36 mouse cellular contexts compared by ENCODE assay signal in genomic region chr6:71360751-71361150, GRCm38 (mm10). TPM values are rescaled to one million over a fixed set of nuclear protein-coding genes. Genes with fewer than 3 reads are reported as not detected.
DNase-seq lines count a peak whose midpoint lies in the region; ATAC-seq and TF ChIP-seq lines count a peak whose summit lies in the region.
"Had no signal": no experiment of that assay in that cellular context is flagged by ENCODE, and none has a peak within 500 bp of the region (broad histone marks: within the 10 kb centered on the region; RNA-seq: fewer than 3 reads in every experiment).

No protein-coding gene starts in this region.

- peak; percentile 59 for TF ChIP-seq POLR2A in thymus, adult 2 months (IDR thresholded peaks at IDR 0.05; ENCODE audit: control insufficient read depth, extremely low read depth, insufficient read depth, low read length, poor library complexity)

- TF ChIP-seq CTCF in thymus, adult 2 months (IDR thresholded peaks at IDR 0.05; ENCODE audit: borderline replicate concordance, control insufficient read depth, extremely low read depth, insufficient read depth, low read length, poor library complexity), result no peak

- no peak for ATAC-seq in limb, embryonic 13.5 days (ENCODE audit: low FRiP score, low read depth)
- ATAC-seq in megakaryocyte progenitor cell, adult 5-6 weeks (replicated peaks; ENCODE audit: poor library complexity), result no peak
- ATAC-seq: activated CD4-positive, CD25-positive, alpha-beta regulatory T cell, adult 4 months; CD4-positive, CD25-positive, alpha-beta regulatory T cell, adult 4 months; forebrain, embryonic 13.5 days; forebrain, embryonic 16.5 days had no signal

- DNase-seq in limb, embryonic 10.5 days (ENCODE audit: low spot score), result no peak
- peak; percentile 73 for DNase-seq in thymus, adult 2 months
- peak; percentile 81 for DNase-seq in thymus, postnatal 14 days
- peak; percentile 73 for DNase-seq in thymus, postnatal 4 days
- DNase-seq in kidney, postnatal 14 days, result no peak
- DNase-seq in spleen, adult 12 weeks (ENCODE audit: low spot score), result no peak
- DNase-seq: adrenal gland, adult 8-10 months; adrenal gland, postnatal 25 days; cerebellum, adult 11-12 months; cerebellum, adult 8-10 months; cerebellum, postnatal 10 days; cerebellum, postnatal 36 days; embryo, embryonic 11 days; gastrocnemius, postnatal 10 days; gastrocnemius, postnatal 36 days had no signal

- no peaks in the 10 kb centered on the region for H3K27me3 ChIP-seq in limb, embryonic 13.5 days
- H3K27me3 ChIP-seq in limb, embryonic 10.5 days (ENCODE audit: low read depth, poor library complexity, severe bottlenecking), result no peaks in the 10 kb centered on the region
- no peaks in the 10 kb centered on the region for H3K27me3 ChIP-seq in thymus, adult 2 months (ENCODE audit: control insufficient read depth, insufficient read depth, low read length)
- H3K27me3 ChIP-seq: embryonic facial prominence, embryonic 13.5 days; forebrain, embryonic 13.5 days; heart, embryonic 15.5 days; hindbrain, embryonic 12.5 days; hindbrain, embryonic 15.5 days had no signal

- H3K27ac ChIP-seq in limb, embryonic 13.5 days, result no peak overlapping the region
- H3K27ac ChIP-seq in limb, embryonic 10.5 days, result no peak overlapping the region
- peak overlapping the region; percentile 99 for H3K27ac ChIP-seq in thymus, adult 2 months (ENCODE audit: control insufficient read depth, insufficient read depth, low read length)
- H3K27ac ChIP-seq: embryonic facial prominence, embryonic 10.5 days; embryonic facial prominence, embryonic 13.5 days; forebrain, embryonic 13.5 days; heart, embryonic 15.5 days; hindbrain, embryonic 12.5 days; hindbrain, embryonic 15.5 days had no signal

- no peaks in the 10 kb centered on the region for H3K9me3 ChIP-seq in limb, embryonic 13.5 days
- no peaks in the 10 kb centered on the region for H3K9me3 ChIP-seq in limb, embryonic 10.5 days (replicated peaks)
- H3K9me3 ChIP-seq: embryonic facial prominence, embryonic 10.5 days; embryonic facial prominence, embryonic 13.5 days; forebrain, embryonic 13.5 days; heart, embryonic 15.5 days; hindbrain, embryonic 12.5 days; hindbrain, embryonic 15.5 days had no signal

- H3K36me3 ChIP-seq in limb, embryonic 13.5 days, result no peaks in the 10 kb centered on the region
- no peaks in the 10 kb centered on the region for H3K36me3 ChIP-seq in limb, embryonic 10.5 days
- H3K36me3 ChIP-seq in thymus, adult 2 months (ENCODE audit: control insufficient read depth, insufficient read depth, low read length), result 0 out of 2 replicates have a peak, but pooled peaks cover 3% of the 10 kb centered on the region
- H3K36me3 ChIP-seq: embryonic facial prominence, embryonic 10.5 days; embryonic facial prominence, embryonic 13.5 days; heart, embryonic 15.5 days; hindbrain, embryonic 12.5 days; hindbrain, embryonic 15.5 days had no signal

- no peak overlapping the region for H3K4me3 ChIP-seq in limb, embryonic 13.5 days
- no peak overlapping the region for H3K4me3 ChIP-seq in limb, embryonic 10.5 days
- peak overlapping the region; percentile 59 for H3K4me3 ChIP-seq in thymus, adult 2 months (ENCODE audit: control insufficient read depth, insufficient read depth, low read length)
- H3K4me3 ChIP-seq: embryonic facial prominence, embryonic 10.5 days; embryonic facial prominence, embryonic 13.5 days; erythroblast, embryonic 14.5 days; forebrain, embryonic 13.5 days; heart, embryonic 15.5 days; hindbrain, embryonic 12.5 days; hindbrain, embryonic 15.5 days had no signal

- H3K4me2 ChIP-seq in limb, embryonic 13.5 days (replicated peaks), result peak overlapping the region; percentile 19
- H3K4me2 ChIP-seq: embryonic facial prominence, embryonic 13.5 days; forebrain, embryonic 13.5 days; heart, embryonic 11.5 days; heart, embryonic 15.5 days; hindbrain, embryonic 12.5 days; hindbrain, embryonic 15.5 days had no signal

- H3K9ac ChIP-seq in limb, embryonic 13.5 days, result no peak overlapping the region
- H3K9ac ChIP-seq: embryonic facial prominence, embryonic 13.5 days; forebrain, embryonic 13.5 days; heart, embryonic 15.5 days; hindbrain, embryonic 12.5 days; hindbrain, embryonic 15.5 days had no signal

- peaks cover 10% of the 10 kb centered on the region; the same call in 1 of the 2 replicates for H3K4me1 ChIP-seq in limb, embryonic 13.5 days
- H3K4me1 ChIP-seq in limb, embryonic 10.5 days, result no peaks in the 10 kb centered on the region
- peaks cover 42% of the 10 kb centered on the region for H3K4me1 ChIP-seq in thymus, adult 2 months (replicated peaks; ENCODE audit: control insufficient read depth, insufficient read depth, low read length)
- H3K4me1 ChIP-seq: embryonic facial prominence, embryonic 10.5 days; embryonic facial prominence, embryonic 13.5 days; forebrain, embryonic 13.5 days; heart, embryonic 15.5 days; hindbrain, embryonic 12.5 days; hindbrain, embryonic 15.5 days had no signal

- 53% methylated on average over 5 of the region's 5 CpGs for WGBS in limb, embryonic 13.5 days
- 63% methylated on average over 5 of the region's 5 CpGs for WGBS in limb, embryonic 10.5 days
- 19% methylated on average over 5 of the region's 5 CpGs for WGBS in thymus, adult 2 months

RNA-seq across cellular contexts. Expression of gene Cd8a, which starts 12.5 kb away (rescaled TPM):
- not detected in 2 replicates for polyA plus RNA-seq in limb, embryonic 13.5 days (2015; fragmentation: Nextera tagmentation; extraction: Ambion mirVana)
- not detected in 2 replicates for polyA plus RNA-seq in limb, embryonic 10.5 days (2016; fragmentation: Nextera tagmentation; extraction: Ambion mirVana)
- polyA plus RNA-seq in thymus, adult 2 months (2012; rRNA removed), result 883 and 918 TPM in 2 replicates
- not detected in 2 replicates for total RNA-seq in megakaryocyte progenitor cell, adult 5-6 weeks (2015)
- not detected in 2 replicates for total RNA-seq in megakaryocyte progenitor cell, adult 5-6 weeks (2017)
- total RNA-seq: gastrocnemius, adult 18-20 months; granulocyte monocyte progenitor cell, adult 5-6 weeks; hematopoietic stem cell, adult 5-6 weeks had no signal
- polyA plus RNA-seq: brain, embryonic 14.5 days; C2C12; cortical plate, adult 2 months; embryonic facial prominence, embryonic 10.5 days; embryonic facial prominence, embryonic 13.5 days; erythroblast, embryonic 14.5 days; forebrain, embryonic 13.5 days; forebrain, embryonic 16.5 days; heart, embryonic 15.5 days; hindbrain, embryonic 12.5 days; hindbrain, embryonic 15.5 days had no signal

RNA-seq across cellular contexts. Expression of gene Cd8b1, which starts 38.2 kb away (rescaled TPM):
- polyA plus RNA-seq in limb, embryonic 13.5 days (2015; fragmentation: Nextera tagmentation; extraction: Ambion mirVana), result not detected in 2 replicates
- polyA plus RNA-seq in limb, embryonic 10.5 days (2016; fragmentation: Nextera tagmentation; extraction: Ambion mirVana), result 0.19 TPM in 1 of 2 replicates, not detected in the other
- polyA plus RNA-seq in thymus, adult 2 months (2012; rRNA removed), result 712 and 845 TPM in 2 replicates
- not detected in 2 replicates for total RNA-seq in megakaryocyte progenitor cell, adult 5-6 weeks (2015)
- not detected in 2 replicates for total RNA-seq in megakaryocyte progenitor cell, adult 5-6 weeks (2017)
- total RNA-seq: adrenal gland, postnatal 25 days; ES-E14; gastrocnemius, adult 18-20 months; granulocyte monocyte progenitor cell, adult 5-6 weeks; heart, postnatal 25 days; hematopoietic stem cell, adult 5-6 weeks had no signal
- polyA plus RNA-seq: brain, embryonic 14.5 days; C2C12; cortical plate, adult 2 months; erythroblast, embryonic 14.5 days; forebrain, embryonic 16.5 days; heart, embryonic 11.5 days; heart, embryonic 15.5 days; hindbrain, embryonic 12.5 days; hindbrain, embryonic 15.5 days had no signal

RNA-seq across cellular contexts. Expression of gene Smyd1, which starts 38.7 kb away (rescaled TPM):
- 8.7 and 11.7 TPM in 2 replicates for polyA plus RNA-seq in limb, embryonic 13.5 days (2015; fragmentation: Nextera tagmentation; extraction: Ambion mirVana)
- polyA plus RNA-seq in limb, embryonic 10.5 days (2016; fragmentation: Nextera tagmentation; extraction: Ambion mirVana), result 0.24 and 0.35 TPM in 2 replicates
- polyA plus RNA-seq in thymus, adult 2 months (2012; rRNA removed), result 9.6 and 15.1 TPM in 2 replicates
- not detected in 2 replicates for total RNA-seq in megakaryocyte progenitor cell, adult 5-6 weeks (2015)
- total RNA-seq in megakaryocyte progenitor cell, adult 5-6 weeks (2017), result not detected in 2 replicates
- total RNA-seq: granulocyte monocyte progenitor cell, adult 5-6 weeks; hematopoietic stem cell, adult 5-6 weeks had no signal
- polyA plus RNA-seq: activated CD4-positive, CD25-positive, alpha-beta regulatory T cell, adult 4 months; erythroblast, embryonic 14.5 days had no signal

Comparison
In these comparisons a context has a peak if more than half of its experiments do, and no peak if none do; other contexts are left out.
1. DNase-seq: peak in thymus, adult 2 months (single experiment), thymus, postnatal 14 days (single experiment) and thymus, postnatal 4 days (single experiment); none in limb, embryonic 10.5 days (single experiment), kidney, postnatal 14 days (single experiment) and spleen, adult 12 weeks (single experiment).
2. RNA of gene Cd8a, which starts 12.5 kb away (polyA plus RNA-seq): 883 to 918 TPM in thymus, adult 2 months; not detected in limb, embryonic 13.5 days and not detected in limb, embryonic 10.5 days; every median in the first group is over 100 times any median in the second.
3. RNA of gene Cd8b1, which starts 38.2 kb away (polyA plus RNA-seq): 712 to 845 TPM in thymus, adult 2 months; 0.19 TPM in limb, embryonic 10.5 days and not detected in limb, embryonic 13.5 days; every median in the first group is over 100 times any median in the second.